Mouse (Mus musculus): ENCODE results near the gene Zfp207. TPM values are rescaled to one million over a fixed set of nuclear protein-coding genes. Genes with fewer than 3 reads are reported as not detected.

The Zfp207 gene
- polyA plus RNA-seq, 1 experiment = 357 TPM

- H3K36me3 ChIP-seq (ENCODE audit: control insufficient read depth, insufficient read depth, low read length, poor library complexity, severe bottlenecking) = peaks cover 59% of the 10 kb centered on the region
- H3K4me3 ChIP-seq (ENCODE audit: low read depth, low read length) = no peak overlapping the region
- TF ChIP-seq CTCF (IDR thresholded peaks at IDR 0.05; ENCODE audit: low read depth, low read length) = no peak
- no peak for TF ChIP-seq EP300 (IDR thresholded peaks at IDR 0.05; ENCODE audit: insufficient read depth, low read depth, low read length)
- no peak for TF ChIP-seq POLR2A (IDR thresholded peaks at IDR 0.05; ENCODE audit: insufficient read depth, low read length)
These were observed 66.8 kb downstream of the Zfp207 start for GRCm38 (mm10) chr11:80449859-80450258.

GRCm38 (mm10) chr11:80452242-80452641, 69.2 kb downstream of the Zfp207 start:
- no peak overlapping the region for H3K9ac ChIP-seq (ENCODE audit: low read depth, poor library complexity, severe bottlenecking)
- no peak overlapping the region for H3K27ac ChIP-seq (ENCODE audit: insufficient read depth, low read length)
- no peaks in the 10 kb centered on the region for H3K4me1 ChIP-seq (ENCODE audit: control insufficient read depth, insufficient read depth, low read length)
- peaks cover 4% of the 10 kb centered on the region; the same call in 1 of the 2 replicates for H3K9me3 ChIP-seq (replicated peaks; ENCODE audit: control insufficient read depth, insufficient read depth, low read length, poor library complexity, severe bottlenecking)
- no peaks in the 10 kb centered on the region for H3K27me3 ChIP-seq (ENCODE audit: control insufficient read depth, insufficient read depth, low read length, poor library complexity, severe bottlenecking)
- TF ChIP-seq EP300 (IDR thresholded peaks at IDR 0.05; ENCODE audit: insufficient read depth, low read depth, low read length) (no peak), POLR2A (IDR thresholded peaks at IDR 0.05; ENCODE audit: insufficient read depth, low read length) (no peak), CTCF (IDR thresholded peaks at IDR 0.05; ENCODE audit: low read depth, low read length) (no peak)
- peaks cover 59% of the 10 kb centered on the region for H3K36me3 ChIP-seq (ENCODE audit: control insufficient read depth, insufficient read depth, low read length, poor library complexity, severe bottlenecking)
- no peak overlapping the region for H3K4me3 ChIP-seq (ENCODE audit: low read depth, low read length)

More at GRCm38 (mm10) chr11:80449859-80450258, 66.8 kb downstream of the Zfp207 start:
- Histone ChIP-seq H3K9me3 (replicated peaks; ENCODE audit: control insufficient read depth, insufficient read depth, low read length, poor library complexity, severe bottlenecking) (peaks cover 4% of the 10 kb centered on the region; the same call in 1 of the 2 replicates), H3K4me1 (ENCODE audit: control insufficient read depth, insufficient read depth, low read length) (no peaks in the 10 kb centered on the region), H3K9ac (ENCODE audit: low read depth, poor library complexity, severe bottlenecking) (no peak overlapping the region), H3K27me3 (ENCODE audit: control insufficient read depth, insufficient read depth, low read length, poor library complexity, severe bottlenecking) (no peaks in the 10 kb centered on the region), H3K27ac (ENCODE audit: insufficient read depth, low read length) (no peak overlapping the region)

- no peak overlapping the region for H3K4me3 ChIP-seq (ENCODE audit: low read depth, low read length)
- peaks cover 58% of the 10 kb centered on the region for H3K36me3 ChIP-seq (ENCODE audit: control insufficient read depth, insufficient read depth, low read length, poor library complexity, severe bottlenecking)
- TF ChIP-seq EP300 (IDR thresholded peaks at IDR 0.05; ENCODE audit: insufficient read depth, low read depth, low read length) = no peak
- H3K27ac ChIP-seq (ENCODE audit: insufficient read depth, low read length) = no peak overlapping the region
- H3K27me3 ChIP-seq (ENCODE audit: control insufficient read depth, insufficient read depth, low read length, poor library complexity, severe bottlenecking) = no peaks in the 10 kb centered on the region
- peaks cover 4% of the 10 kb centered on the region; the same call in 1 of the 2 replicates for H3K9me3 ChIP-seq (replicated peaks; ENCODE audit: control insufficient read depth, insufficient read depth, low read length, poor library complexity, severe bottlenecking)
- H3K4me1 ChIP-seq (ENCODE audit: control insufficient read depth, insufficient read depth, low read length) = no peaks in the 10 kb centered on the region
- H3K9ac ChIP-seq (ENCODE audit: low read depth, poor library complexity, severe bottlenecking) = no peak overlapping the region
These were observed 70.1 kb downstream of the Zfp207 start for GRCm38 (mm10) chr11:80453198-80453597.

Other genes with a start within 250 kb of the Zfp207 start
- 31.2 and 37.3 TPM in 2 replicates for gene Tefm, start 241.1 kb upstream of the Zfp207 start, polyA plus RNA-seq (2011; ENCODE audit: insufficient read depth, insufficient read length, low read depth, missing spikeins)
- 3.4 and 3.5 TPM in 2 replicates for gene Adap2, start 229.2 kb upstream of the Zfp207 start, polyA plus RNA-seq (2011; ENCODE audit: insufficient read depth, insufficient read length, low read depth, missing spikeins)
- gene Rnf135, start 199.4 kb upstream of the Zfp207 start, polyA plus RNA-seq (2011; ENCODE audit: insufficient read depth, insufficient read length, low read depth, missing spikeins) = 4.5 and 5.3 TPM in 2 replicates
- gene Rhot1, start 174.3 kb upstream of the Zfp207 start, polyA plus RNA-seq (2011; ENCODE audit: insufficient read depth, insufficient read length, low read depth, missing spikeins) = 52.5 and 52.9 TPM in 2 replicates
- gene Rhbdl3, start 82.4 kb upstream of the Zfp207 start, polyA plus RNA-seq (2011; ENCODE audit: insufficient read depth, insufficient read length, low read depth, missing spikeins) = 0.29 and 0.69 TPM in 2 replicates
- gene 5730455P16Rik, start 5.2 kb upstream of the Zfp207 start, polyA plus RNA-seq (2011; ENCODE audit: insufficient read depth, insufficient read length, low read depth, missing spikeins) = 27.8 and 31.0 TPM in 2 replicates
- gene Psmd11, start 45.3 kb downstream of the Zfp207 start, polyA plus RNA-seq (2011; ENCODE audit: insufficient read depth, insufficient read length, low read depth, missing spikeins) = 261 TPM in 2 replicates
- gene Cdk5r1, start 93.7 kb downstream of the Zfp207 start, polyA plus RNA-seq (2011; ENCODE audit: insufficient read depth, insufficient read length, low read depth, missing spikeins) = 0.96 and 1.3 TPM in 2 replicates